In the genomic region with DNA sequence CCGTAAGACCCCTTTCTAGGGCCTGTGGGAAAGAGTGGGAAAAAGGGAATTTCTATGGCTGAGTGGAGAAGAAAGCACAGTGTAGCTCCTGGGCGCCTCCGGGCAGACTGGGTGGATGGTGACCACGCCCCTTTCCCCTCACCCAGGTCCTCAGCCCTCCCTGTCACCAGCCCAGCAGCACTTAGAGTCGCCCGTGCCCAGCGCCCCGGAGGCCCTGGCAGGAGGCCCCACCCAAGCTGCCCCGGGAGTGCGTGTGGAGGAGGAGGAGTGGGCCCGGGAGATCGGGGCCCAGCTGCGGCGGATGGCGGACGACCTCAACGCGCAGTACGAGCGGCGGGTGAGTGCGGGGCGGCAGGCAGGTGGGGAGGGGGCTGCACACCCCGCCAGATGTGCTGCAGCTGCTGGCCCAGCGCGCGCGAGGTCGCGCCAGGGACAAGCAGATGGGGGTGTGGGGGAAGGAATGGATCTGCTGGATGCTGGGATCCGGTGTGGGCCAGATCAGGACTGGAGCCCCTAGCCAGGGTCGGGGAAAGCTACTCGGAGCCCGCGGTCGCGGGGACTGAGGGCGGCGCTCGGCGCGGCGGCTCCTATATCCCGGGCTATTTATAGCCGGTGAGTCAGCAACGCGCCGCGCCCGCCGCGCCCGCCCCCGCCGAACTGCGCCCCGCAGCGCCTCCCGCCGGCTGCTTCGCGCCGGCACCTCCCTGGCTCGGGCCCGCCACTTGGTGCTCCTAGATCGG, we compare ENCODE assay signal across 7 mouse cellular contexts. TPM values are rescaled to one million over a fixed set of nuclear protein-coding genes. Genes with fewer than 3 reads are reported as not detected.
DNase-seq lines count a peak whose midpoint lies in the region; ATAC-seq and TF ChIP-seq lines count a peak whose summit lies in the region.

No protein-coding gene starts in this region.

- H3K9ac ChIP-seq in intestine, embryonic 16.5 days (ENCODE audit: low read depth, low read length) = peak overlapping the region; percentile 98
- H3K9ac ChIP-seq in limb, embryonic 12.5 days (replicated peaks) = peak overlapping the region; percentile 74
- H3K9ac ChIP-seq in midbrain, embryonic 13.5 days (replicated peaks) = peak overlapping the region; percentile 90

- peak overlapping the region; percentile 82 for H3K4me3 ChIP-seq in intestine, embryonic 16.5 days (ENCODE audit: low read length)
- peak overlapping the region; percentile 69 for H3K4me3 ChIP-seq in limb, embryonic 12.5 days (replicated peaks)
- peak overlapping the region; percentile 72 for H3K4me3 ChIP-seq in midbrain, embryonic 13.5 days (replicated peaks)
- H3K4me3 ChIP-seq in small intestine, adult 2 months (ENCODE audit: low read depth, low read length) = peak overlapping the region; percentile 90

- no peaks in the 10 kb centered on the region for H3K27me3 ChIP-seq in intestine, embryonic 16.5 days (replicated peaks; ENCODE audit: control insufficient read depth, insufficient read depth, low read length)
- H3K27me3 ChIP-seq in limb, embryonic 12.5 days = peaks cover 29% of the 10 kb centered on the region
- peaks cover 6% of the 10 kb centered on the region; the same call in 1 of the 2 replicates for H3K27me3 ChIP-seq in midbrain, embryonic 13.5 days
- no peaks in the 10 kb centered on the region for H3K27me3 ChIP-seq in small intestine, adult 2 months (ENCODE audit: control insufficient read depth, insufficient read depth, low read length)

- DNase-seq in adrenal gland, postnatal 10 days = peak; percentile 92
- peak; percentile 91 for DNase-seq in embryo, embryonic 11 days
- DNase-seq in gastrocnemius, postnatal 4 days (ENCODE audit: low spot score in 2 of 2) = peak; percentile 84 to 88

- peak; percentile 67 for ATAC-seq in intestine, embryonic 16.5 days
- ATAC-seq in limb, embryonic 12.5 days (ENCODE audit: insufficient number of reproducible peaks, insufficient read depth, low FRiP score, low TSS enrichment, low read depth) = peak; percentile 61
- peak; percentile 71 for ATAC-seq in midbrain, embryonic 13.5 days

- H3K4me1 ChIP-seq in intestine, embryonic 16.5 days (ENCODE audit: control insufficient read depth, insufficient read depth, low read length) = peaks cover 42% of the 10 kb centered on the region
- peaks cover 58% of the 10 kb centered on the region for H3K4me1 ChIP-seq in limb, embryonic 12.5 days (replicated peaks)
- peaks cover 56% of the 10 kb centered on the region for H3K4me1 ChIP-seq in midbrain, embryonic 13.5 days (replicated peaks)
- peaks cover 26% of the 10 kb centered on the region for H3K4me1 ChIP-seq in small intestine, adult 2 months (ENCODE audit: control insufficient read depth, insufficient read depth, insufficient read length, low read length)

- no peaks in the 10 kb centered on the region for H3K36me3 ChIP-seq in intestine, embryonic 16.5 days (ENCODE audit: control insufficient read depth, insufficient read depth, low read length)
- H3K36me3 ChIP-seq in limb, embryonic 12.5 days = peaks cover 12% of the 10 kb centered on the region
- H3K36me3 ChIP-seq in midbrain, embryonic 13.5 days = peaks cover 15% of the 10 kb centered on the region
- H3K36me3 ChIP-seq in small intestine, adult 2 months (ENCODE audit: control insufficient read depth, insufficient read depth, low read length) = no peaks in the 10 kb centered on the region; the same call in 1 of the 2 replicates

- 1% methylated on average over 66 of the region's 66 CpGs for WGBS in intestine, embryonic 16.5 days
- under 1% methylated on average over 63 of the region's 66 CpGs for WGBS in limb, embryonic 12.5 days
- 1% methylated on average over 65 of the region's 66 CpGs for WGBS in midbrain, embryonic 13.5 days
- WGBS in small intestine, adult 2 months = under 1% methylated on average over 66 of the region's 66 CpGs

- H3K27ac ChIP-seq in intestine, embryonic 16.5 days (ENCODE audit: low read length) = peak overlapping the region; percentile 97
- H3K27ac ChIP-seq in limb, embryonic 12.5 days = peak overlapping the region; percentile 92
- peak overlapping the region; percentile 94 for H3K27ac ChIP-seq in midbrain, embryonic 13.5 days
- peak overlapping the region; percentile 98 for H3K27ac ChIP-seq in small intestine, adult 2 months (ENCODE audit: insufficient read depth, low read depth, low read length)

- H3K9me3 ChIP-seq in intestine, embryonic 16.5 days (ENCODE audit: control insufficient read depth, low read length) = no peaks in the 10 kb centered on the region
- H3K9me3 ChIP-seq in limb, embryonic 12.5 days = no peaks in the 10 kb centered on the region
- no peaks in the 10 kb centered on the region for H3K9me3 ChIP-seq in midbrain, embryonic 13.5 days

- peak overlapping the region; percentile 98 for H3K4me2 ChIP-seq in intestine, embryonic 16.5 days (ENCODE audit: low read depth, low read length)
- peak overlapping the region; percentile 99 for H3K4me2 ChIP-seq in limb, embryonic 12.5 days
- peak overlapping the region; percentile 97 for H3K4me2 ChIP-seq in midbrain, embryonic 13.5 days (replicated peaks)

- peak; percentile 58; the same call in 1 of the 2 replicates for TF ChIP-seq CTCF in small intestine, adult 2 months (IDR thresholded peaks at IDR 0.05; ENCODE audit: extremely low read depth, insufficient read length, insufficient replicate concordance, low read depth, low read length)

- TF ChIP-seq POLR2A in small intestine, adult 2 months (IDR thresholded peaks at IDR 0.05; ENCODE audit: low read depth, low read length) = peak; percentile 99

RNA-seq across cellular contexts. Expression of a gene that starts 5.5 kb away (rescaled TPM):
- total RNA-seq in adrenal gland, postnatal 10 days (2021) = 10 to 100 TPM in 1 of 2 experiments, 1 to 10 TPM in 1; 7.9 to 13.9 TPM
- total RNA-seq in gastrocnemius, postnatal 4 days (2021) = 1 to 10 TPM; 9.1 to 9.7 TPM
- 6.2 and 6.6 TPM in 2 replicates for polyA plus RNA-seq in intestine, embryonic 16.5 days (2015; fragmentation: Nextera tagmentation; extraction: Ambion mirVana)
- polyA plus RNA-seq in limb, embryonic 12.5 days (2016; fragmentation: Nextera tagmentation; extraction: Ambion mirVana) = 8.2 and 9.3 TPM in 2 replicates
- 23.1 and 25.5 TPM in 2 replicates for polyA plus RNA-seq in midbrain, embryonic 13.5 days (2015; fragmentation: Nextera tagmentation; extraction: Ambion mirVana)
- polyA plus RNA-seq in small intestine, adult 2 months (2012; rRNA removed) = 8.3 and 50.9 TPM in 2 replicates

RNA-seq across cellular contexts. Expression of a gene that starts 27.1 kb away (rescaled TPM):
- total RNA-seq in adrenal gland, postnatal 10 days (2021) = 10 to 100 TPM; 54.7 to 67.5 TPM
- 10 to 100 TPM; 45.5 to 59.0 TPM for total RNA-seq in gastrocnemius, postnatal 4 days (2021)
- 19.8 and 20.8 TPM in 2 replicates for polyA plus RNA-seq in intestine, embryonic 16.5 days (2015; fragmentation: Nextera tagmentation; extraction: Ambion mirVana)
- 43.1 and 44.7 TPM in 2 replicates for polyA plus RNA-seq in limb, embryonic 12.5 days (2016; fragmentation: Nextera tagmentation; extraction: Ambion mirVana)
- 22.5 and 39.4 TPM in 2 replicates for polyA plus RNA-seq in midbrain, embryonic 13.5 days (2015; fragmentation: Nextera tagmentation; extraction: Ambion mirVana)
- 14.2 and 24.9 TPM in 2 replicates for polyA plus RNA-seq in small intestine, adult 2 months (2012; rRNA removed)

RNA-seq across cellular contexts. Expression of a gene that starts 40.2 kb away (rescaled TPM):
- 10 to 100 TPM; 20.4 to 24.2 TPM for total RNA-seq in adrenal gland, postnatal 10 days (2021)
- total RNA-seq in gastrocnemius, postnatal 4 days (2021) = 10 to 100 TPM; 13.8 to 18.8 TPM
- 13.0 and 14.2 TPM in 2 replicates for polyA plus RNA-seq in intestine, embryonic 16.5 days (2015; fragmentation: Nextera tagmentation; extraction: Ambion mirVana)
- 13.9 and 17.6 TPM in 2 replicates for polyA plus RNA-seq in limb, embryonic 12.5 days (2016; fragmentation: Nextera tagmentation; extraction: Ambion mirVana)
- polyA plus RNA-seq in midbrain, embryonic 13.5 days (2015; fragmentation: Nextera tagmentation; extraction: Ambion mirVana) = 22.3 and 27.3 TPM in 2 replicates
- polyA plus RNA-seq in small intestine, adult 2 months (2012; rRNA removed) = 61.0 and 121 TPM in 2 replicates

RNA-seq across cellular contexts. Expression of a gene that starts 54.3 kb away (rescaled TPM):
- 1 to 10 TPM; 2.7 to 3.9 TPM for total RNA-seq in adrenal gland, postnatal 10 days (2021)
- total RNA-seq in gastrocnemius, postnatal 4 days (2021) = 1 to 10 TPM; 6.1 to 8.8 TPM
- 1.9 and 2.4 TPM in 2 replicates for polyA plus RNA-seq in intestine, embryonic 16.5 days (2015; fragmentation: Nextera tagmentation; extraction: Ambion mirVana)
- 0.45 and 0.91 TPM in 2 replicates for polyA plus RNA-seq in limb, embryonic 12.5 days (2016; fragmentation: Nextera tagmentation; extraction: Ambion mirVana)
- 1.0 and 1.5 TPM in 2 replicates for polyA plus RNA-seq in midbrain, embryonic 13.5 days (2015; fragmentation: Nextera tagmentation; extraction: Ambion mirVana)
- polyA plus RNA-seq in small intestine, adult 2 months (2012; rRNA removed) = 5.4 and 5.7 TPM in 2 replicates

Comparison
In these comparisons a context has a peak if more than half of its experiments do, and no peak if none do; other contexts are left out.
1. Peak in every context shown above with its lines: DNase-seq, ATAC-seq, H3K4me3 ChIP-seq and H3K27ac ChIP-seq.